Mouse (Mus musculus): Measurements from ENCODE around the gene Cyp2e1. TPM values are rescaled to one million over a fixed set of nuclear protein-coding genes. Genes with fewer than 3 reads are reported as not detected.

Gene Cyp2e1
- polyA plus RNA-seq, 1 experiment from 2014 or later: not detected

GRCm38 (mm10) chr7:140798212-140798611, 34.7 kb downstream of the Cyp2e1 start:
- H3K27ac ChIP-seq (ENCODE audit: low read depth, low read length): no peak overlapping the region
- ATAC-seq (ENCODE audit: low FRiP score): 0 out of 2 replicates have a peak, but pooled peaks have one; percentile 22
- DNase-seq (ENCODE audit: low spot score, missing footprints): peak; percentile 35
- H3K9ac ChIP-seq (ENCODE audit: low read length): no peak overlapping the region
- WGBS: 60% methylated on average over 2 of the region's 2 CpGs
- H3K27me3 ChIP-seq (ENCODE audit: control insufficient read depth, insufficient read depth, low read length): no peaks in the 10 kb centered on the region
- H3K4me2 ChIP-seq: no peak overlapping the region
- H3K9me3 ChIP-seq (ENCODE audit: control insufficient read depth, low read length): no peaks in the 10 kb centered on the region
- no peaks in the 10 kb centered on the region for H3K36me3 ChIP-seq (ENCODE audit: control insufficient read depth, insufficient read depth, low read length)
- no peak overlapping the region for H3K4me3 ChIP-seq (ENCODE audit: low read depth, low read length)
- H3K4me1 ChIP-seq (ENCODE audit: control insufficient read depth, insufficient read depth, low read length): no peaks in the 10 kb centered on the region

GRCm38 (mm10) chr7:140802629-140803028, 39.1 kb downstream of the Cyp2e1 start:
- DNase-seq (ENCODE audit: low spot score, missing footprints) (peak; percentile 39), ATAC-seq (ENCODE audit: low FRiP score) (no peak)
- H3K9ac ChIP-seq (ENCODE audit: low read length): no peak overlapping the region
- no peaks in the 10 kb centered on the region for H3K9me3 ChIP-seq (ENCODE audit: control insufficient read depth, low read length)
- H3K4me2 ChIP-seq: no peak overlapping the region
- no peaks in the 10 kb centered on the region for H3K27me3 ChIP-seq (ENCODE audit: control insufficient read depth, insufficient read depth, low read length)
- H3K4me1 ChIP-seq (ENCODE audit: control insufficient read depth, insufficient read depth, low read length): no peaks in the 10 kb centered on the region
- no peak overlapping the region for H3K27ac ChIP-seq (ENCODE audit: low read depth, low read length)
- no peaks in the 10 kb centered on the region for H3K36me3 ChIP-seq (ENCODE audit: control insufficient read depth, insufficient read depth, low read length)
- WGBS: 81% methylated on average over 6 of the region's 6 CpGs
- no peak overlapping the region for H3K4me3 ChIP-seq (ENCODE audit: low read depth, low read length)

DNA sequence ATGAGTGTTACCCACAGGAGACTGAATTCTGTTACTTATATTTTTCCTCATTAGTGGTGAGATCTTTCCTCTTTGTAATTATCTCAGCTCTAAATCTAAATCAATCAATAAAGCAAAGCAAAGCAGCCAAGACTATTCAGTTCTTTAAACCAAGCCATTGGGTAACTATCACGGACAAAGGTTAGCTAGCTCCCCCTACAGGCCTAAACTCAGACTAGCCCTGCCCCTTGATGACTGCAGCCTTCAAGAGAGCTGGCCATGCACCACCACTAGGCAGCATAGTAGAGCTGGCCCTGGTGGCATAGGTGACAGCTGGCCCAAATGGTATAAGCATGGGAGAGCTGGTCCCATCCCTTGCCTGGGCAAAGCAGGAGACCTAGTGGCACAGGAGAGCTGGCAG, 42.2 kb downstream of the Cyp2e1 start:
- no peak overlapping the region for H3K4me2 ChIP-seq
- ATAC-seq (ENCODE audit: low FRiP score): 0 out of 2 replicates have a peak, but pooled peaks have one; percentile 24
- H3K27ac ChIP-seq (ENCODE audit: low read depth, low read length): no peak overlapping the region
- no peaks in the 10 kb centered on the region for H3K9me3 ChIP-seq (ENCODE audit: control insufficient read depth, low read length)
- no peaks in the 10 kb centered on the region for H3K36me3 ChIP-seq (ENCODE audit: control insufficient read depth, insufficient read depth, low read length)
- H3K4me3 ChIP-seq (ENCODE audit: low read depth, low read length): no peak overlapping the region
- no peaks in the 10 kb centered on the region for H3K27me3 ChIP-seq (ENCODE audit: control insufficient read depth, insufficient read depth, low read length)
- H3K9ac ChIP-seq (ENCODE audit: low read length): no peak overlapping the region
- peak; percentile 83 for DNase-seq (ENCODE audit: low spot score, missing footprints)
- no peaks in the 10 kb centered on the region for H3K4me1 ChIP-seq (ENCODE audit: control insufficient read depth, insufficient read depth, low read length)
- 9% methylated on average over 1 of the region's 1 CpGs for WGBS

GRCm38 (mm10) chr7:140810496-140810895, 47.0 kb downstream of the Cyp2e1 start:
- Histone ChIP-seq H3K27me3 (ENCODE audit: control insufficient read depth, insufficient read depth, low read length) (no peaks in the 10 kb centered on the region), H3K4me3 (ENCODE audit: low read depth, low read length) (no peak overlapping the region), H3K9ac (ENCODE audit: low read length) (no peak overlapping the region), H3K9me3 (ENCODE audit: control insufficient read depth, low read length) (no peaks in the 10 kb centered on the region), H3K4me2 (no peak overlapping the region), H3K27ac (ENCODE audit: low read depth, low read length) (no peak overlapping the region), H3K4me1 (ENCODE audit: control insufficient read depth, insufficient read depth, low read length) (no peaks in the 10 kb centered on the region), H3K36me3 (ENCODE audit: control insufficient read depth, insufficient read depth, low read length) (peaks cover 2% of the 10 kb centered on the region; the same call in 1 of the 2 replicates)
- WGBS: 92% methylated on average over 6 of the region's 6 CpGs
- ATAC-seq (ENCODE audit: low FRiP score): no peak
- peak; percentile 37 for DNase-seq (ENCODE audit: low spot score, missing footprints)

DNA sequence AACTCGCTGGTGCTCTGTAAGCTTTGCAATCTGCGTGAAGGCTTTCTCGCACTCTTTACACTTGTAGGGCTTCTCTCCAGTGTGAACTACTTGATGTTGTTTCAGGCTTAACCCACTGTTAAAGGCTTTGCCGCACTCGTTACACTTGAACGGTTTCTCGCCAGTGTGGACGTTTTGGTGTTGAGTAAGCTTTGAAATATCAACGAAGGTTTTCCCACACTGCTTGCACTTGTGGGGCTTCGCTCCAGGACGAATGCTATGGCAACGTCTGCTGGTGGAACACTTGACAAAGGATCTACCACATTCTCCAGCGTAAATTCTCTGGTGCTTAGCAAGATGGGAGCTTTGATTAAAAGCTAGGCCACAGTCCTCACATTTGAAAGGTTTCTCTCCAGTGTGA, 48.2 kb downstream of the Cyp2e1 start:
- DNase-seq (ENCODE audit: low spot score, missing footprints) (peak; percentile 64), ATAC-seq (ENCODE audit: low FRiP score) (no peak)
- no peak overlapping the region for H3K4me3 ChIP-seq (ENCODE audit: low read depth, low read length)
- H3K4me2 ChIP-seq: no peak overlapping the region
- H3K27me3 ChIP-seq (ENCODE audit: control insufficient read depth, insufficient read depth, low read length): no peaks in the 10 kb centered on the region
- H3K4me1 ChIP-seq (ENCODE audit: control insufficient read depth, insufficient read depth, low read length): no peaks in the 10 kb centered on the region
- H3K9ac ChIP-seq (ENCODE audit: low read length): no peak overlapping the region
- 76% methylated on average over 13 of the region's 13 CpGs for WGBS
- no peaks in the 10 kb centered on the region for H3K9me3 ChIP-seq (ENCODE audit: control insufficient read depth, low read length)
- no peak overlapping the region for H3K27ac ChIP-seq (ENCODE audit: low read depth, low read length)
- H3K36me3 ChIP-seq (ENCODE audit: control insufficient read depth, insufficient read depth, low read length): peaks cover 2% of the 10 kb centered on the region; the same call in 1 of the 2 replicates

DNA sequence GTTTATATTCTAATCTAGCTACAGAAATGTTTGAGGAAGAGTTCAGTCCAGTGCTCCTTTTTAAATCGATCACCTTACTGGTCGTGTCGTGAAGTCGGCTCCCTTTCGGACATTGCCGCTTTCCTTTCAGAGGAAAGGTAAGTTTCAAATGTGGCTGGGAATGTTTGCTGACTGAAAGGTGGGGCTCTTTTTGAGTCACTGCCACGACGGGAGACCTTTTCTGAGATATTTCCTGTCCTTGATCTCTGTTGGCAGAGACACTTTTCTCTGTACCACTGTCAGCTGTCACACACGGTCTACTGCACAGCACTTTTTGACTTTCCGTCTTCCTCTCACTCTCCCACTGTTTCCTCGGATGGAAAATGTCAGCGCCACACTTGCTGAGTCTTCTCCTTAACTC, 49.3 kb downstream of the Cyp2e1 start:
- DNase-seq (ENCODE audit: low spot score, missing footprints) (no peak), ATAC-seq (ENCODE audit: low FRiP score) (no peak)
- no peaks in the 10 kb centered on the region for H3K9me3 ChIP-seq (ENCODE audit: control insufficient read depth, low read length)
- no peak overlapping the region for H3K9ac ChIP-seq (ENCODE audit: low read length)
- no peak overlapping the region for H3K27ac ChIP-seq (ENCODE audit: low read depth, low read length)
- WGBS: 91% methylated on average over 12 of the region's 12 CpGs
- H3K4me1 ChIP-seq (ENCODE audit: control insufficient read depth, insufficient read depth, low read length): no peaks in the 10 kb centered on the region
- no peaks in the 10 kb centered on the region for H3K27me3 ChIP-seq (ENCODE audit: control insufficient read depth, insufficient read depth, low read length)
- H3K4me3 ChIP-seq (ENCODE audit: low read depth, low read length): no peak overlapping the region
- peaks cover 2% of the 10 kb centered on the region; the same call in 1 of the 2 replicates for H3K36me3 ChIP-seq (ENCODE audit: control insufficient read depth, insufficient read depth, low read length)
- no peak overlapping the region for H3K4me2 ChIP-seq

DNA sequence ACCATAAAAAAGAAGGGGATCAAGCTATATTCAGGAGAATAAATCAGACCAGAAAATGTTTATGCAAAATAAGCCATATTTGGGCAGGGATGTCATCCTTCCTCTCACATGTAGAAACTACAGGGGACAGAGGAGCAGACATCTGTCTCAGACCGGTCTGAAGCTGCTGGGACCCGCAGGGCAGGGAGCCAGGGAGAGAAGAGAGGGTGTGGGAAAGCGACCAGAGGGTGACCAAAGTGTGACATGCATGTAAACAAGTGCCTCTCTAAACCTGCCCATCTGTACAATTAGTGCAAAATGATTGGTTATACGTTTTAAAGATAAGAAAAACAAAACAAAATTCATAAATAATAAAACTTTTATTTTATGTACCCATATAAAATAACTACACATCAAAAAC, 56.6 kb downstream of the Cyp2e1 start:
- Histone ChIP-seq H3K4me3 (ENCODE audit: low read depth, low read length) (no peak overlapping the region), H3K4me2 (no peak overlapping the region), H3K9me3 (ENCODE audit: control insufficient read depth, low read length) (no peaks in the 10 kb centered on the region), H3K9ac (ENCODE audit: low read length) (no peak overlapping the region), H3K36me3 (ENCODE audit: control insufficient read depth, insufficient read depth, low read length) (no peaks in the 10 kb centered on the region), H3K27me3 (ENCODE audit: control insufficient read depth, insufficient read depth, low read length) (no peaks in the 10 kb centered on the region), H3K4me1 (ENCODE audit: control insufficient read depth, insufficient read depth, low read length) (no peaks in the 10 kb centered on the region), H3K27ac (ENCODE audit: low read depth, low read length) (no peak overlapping the region)
- DNase-seq (ENCODE audit: low spot score, missing footprints) (no peak), ATAC-seq (ENCODE audit: low FRiP score) (no peak)
- WGBS: 68% methylated on average over 4 of the region's 4 CpGs

GRCm38 (mm10) chr7:140821305-140821652, 57.7 kb downstream of the Cyp2e1 start:
- DNase-seq (ENCODE audit: low spot score, missing footprints): no peak

GRCm38 (mm10) chr7:140821653-140822329, 58.3 kb downstream of the Cyp2e1 start, which contains the start of gene Zfp941:
Gene Zfp941, minus strand, starts transcription at chr7:140822178.
- H3K4me1 ChIP-seq (ENCODE audit: control insufficient read depth, insufficient read depth, low read length): no peaks in the 10 kb centered on the region
- H3K27ac ChIP-seq (ENCODE audit: low read depth, low read length): no peak within 1 kb of the TSS
- no peaks in the 10 kb centered on the region for H3K27me3 ChIP-seq (ENCODE audit: control insufficient read depth, insufficient read depth, low read length)
- no peaks in the 10 kb centered on the region for H3K36me3 ChIP-seq (ENCODE audit: control insufficient read depth, insufficient read depth, low read length)
- peak; percentile 96 for DNase-seq (ENCODE audit: low spot score, missing footprints)
- ATAC-seq (ENCODE audit: low FRiP score): peak; percentile 89
- 2% methylated on average over 21 of the region's 21 CpGs for WGBS
- peak within 1 kb of the TSS; percentile 49 for H3K4me3 ChIP-seq (ENCODE audit: low read depth, low read length)
- H3K4me2 ChIP-seq: peak within 1 kb of the TSS; percentile 59
- peak within 1 kb of the TSS; percentile 71 for H3K9ac ChIP-seq (ENCODE audit: low read length)
- H3K9me3 ChIP-seq (ENCODE audit: control insufficient read depth, low read length): no peaks in the 10 kb centered on the region

More at GRCm38 (mm10) chr7:140821305-140821652, 57.7 kb downstream of the Cyp2e1 start:
- Histone ChIP-seq H3K9me3 (ENCODE audit: control insufficient read depth, low read length) (no peaks in the 10 kb centered on the region), H3K36me3 (ENCODE audit: control insufficient read depth, insufficient read depth, low read length) (no peaks in the 10 kb centered on the region), H3K4me2 (peak overlapping the region; percentile 59), H3K27me3 (ENCODE audit: control insufficient read depth, insufficient read depth, low read length) (no peaks in the 10 kb centered on the region), H3K4me1 (ENCODE audit: control insufficient read depth, insufficient read depth, low read length) (no peaks in the 10 kb centered on the region), H3K4me3 (ENCODE audit: low read depth, low read length) (peak overlapping the region; percentile 49), H3K27ac (ENCODE audit: low read depth, low read length) (no peak overlapping the region), H3K9ac (ENCODE audit: low read length) (peak overlapping the region; percentile 71)
- ATAC-seq (ENCODE audit: low FRiP score): peak; percentile 41; the same call in 1 of the 2 replicates
- WGBS: 48% methylated on average over 5 of the region's 5 CpGs
